Mouse (Mus musculus) ES-E14 (cell line): ENCODE measurements at regions not wholly inside any gene's neighbourhood (a gene's known extent, or its start where the extent isn't known, plus 50 kb on each side); places are given as distances from the start of the nearest gene placed in this dataset.

Experiments used
- DNase-seq: peaks from one replicate; pipeline ENCODE4 v3.0.0-alpha.2; 2013; ENCODE audit warnings: low read depth, low spot score
- H3K27ac ChIP-seq: 2 replicates; pipeline ENCODE4 v1.5.1; 2012; ENCODE audit warnings: low read depth, mild to moderate bottlenecking, low read length, moderate library complexity, mixed read lengths; ENCODE audit not compliant: poor library complexity, insufficient read depth, severe bottlenecking
- H3K36me3 ChIP-seq: 2 replicates; pipeline ENCODE4 v1.6.1; 2012; ENCODE audit warnings: mild to moderate bottlenecking, low read length, moderate library complexity, mixed read lengths; ENCODE audit not compliant: control insufficient read depth, poor library complexity, insufficient read depth, severe bottlenecking
- H3K4me1 ChIP-seq, 2 experiments: fragments of 150-350 bp in 1 of 2; sonication (generic) in 1 of 2; 2 replicates each; pipeline ENCODE4 v1.6.1; 2012; ENCODE audit warnings: low read length in 2 of 2, mild to moderate bottlenecking in 1 of 2, mixed read lengths in 1 of 2; ENCODE audit not compliant: control insufficient read depth in 2 of 2, insufficient read depth in 2 of 2, poor library complexity in 1 of 2
- H3K4me3 ChIP-seq, 2 experiments: fragments of 150-350 bp in 1 of 2; sonication (generic) in 1 of 2; 2 replicates each; pipeline ENCODE4 v1.5.1; 2012; ENCODE audit warnings: low read length in 2 of 2, low read depth in 1 of 2, mild to moderate bottlenecking in 1 of 2, mixed read lengths in 1 of 2; ENCODE audit not compliant: insufficient read depth in 1 of 2, poor library complexity in 1 of 2, severe bottlenecking in 1 of 2
- H3K9ac ChIP-seq: 2 replicates; pipeline ENCODE4 v1.6.1; 2012; ENCODE audit warnings: low read depth, mild to moderate bottlenecking, low read length, mixed read lengths; ENCODE audit not compliant: poor library complexity, insufficient read depth, severe bottlenecking
- H3K9me3 ChIP-seq: fragments of 150-350 bp; sonication (generic); 2 replicates; pipeline ENCODE4 v1.6.1; 2012; ENCODE audit warnings: low read depth, mild to moderate bottlenecking, low read length; ENCODE audit not compliant: control insufficient read depth, insufficient read depth
- CHD2 ChIP-seq: IDR thresholded peaks from 2 replicates; pipeline ENCODE4 v1.6.1; 2014; ENCODE audit warnings: mild to moderate bottlenecking, low read depth, low read length, inconsistent platforms
- HCFC1 ChIP-seq: IDR thresholded peaks from 2 replicates; pipeline ENCODE4 v1.6.1; 2012; ENCODE audit warnings: low read length, inconsistent platforms, borderline replicate concordance; ENCODE audit not compliant: insufficient read depth
- MAFK ChIP-seq: IDR thresholded peaks from 2 replicates; pipeline ENCODE4 v1.6.1; 2014; ENCODE audit warnings: mild to moderate bottlenecking, low read depth, low read length, inconsistent platforms; ENCODE audit not compliant: insufficient read depth
- ZC3H11A ChIP-seq: IDR thresholded peaks from 2 replicates; pipeline ENCODE4 v1.6.1; 2012; ENCODE audit warnings: low read depth, mild to moderate bottlenecking, inconsistent platforms, low read length, borderline replicate concordance
- ZNF384 ChIP-seq: IDR thresholded peaks from 2 replicates; pipeline ENCODE4 v1.6.1; 2012; ENCODE audit warnings: low read depth, low read length, inconsistent platforms
- in situ Hi-C, 2 experiments: fragments of 600-800 bp; cut with MboI; formaldehyde crosslinking; loops; one replicate each; pipeline ENCODE4 v1.15.1; 2025; ENCODE audit warnings: low sequenced_read_pairs in 2 of 2, inconsistent platforms in 1 of 2; ENCODE audit not compliant: unreplicated experiment in 2 of 2

GRCm38 (mm10) chr6:51287807-51288206 lies 144.7 kb upstream of the Nfe2l3 start:
- TF ChIP-seq CHD2 (no peak), HCFC1 (no peak)
- no peak for DNase-seq
- H3K4me3 ChIP-seq = no peak overlapping the region
- in situ Hi-C loops = no loop called here
- no peak overlapping the region for H3K27ac ChIP-seq
- H3K9me3 ChIP-seq = no peaks in the 10 kb centered on the region
- H3K4me1 ChIP-seq = no peaks in the 10 kb centered on the region
- H3K9ac ChIP-seq = no peak overlapping the region
- no peaks in the 10 kb centered on the region for H3K36me3 ChIP-seq

- Histone ChIP-seq H3K27ac (no peak overlapping the region), H3K4me1 (no peaks in the 10 kb centered on the region), H3K36me3 (no peaks in the 10 kb centered on the region), H3K9ac (no peak overlapping the region), H3K9me3 (no peaks in the 10 kb centered on the region), H3K4me3 (no peak overlapping the region)
- in situ Hi-C loops = no loop called here
- TF ChIP-seq ZNF384 (no peak), MAFK (no peak)
- DNase-seq = no peak
These were observed 144.0 kb upstream of the Nfe2l3 start for GRCm38 (mm10) chr6:51288306-51289066.

- Histone ChIP-seq H3K9me3 (no peaks in the 10 kb centered on the region), H3K4me3 (no peak overlapping the region), H3K27ac (no peak overlapping the region), H3K36me3 (no peaks in the 10 kb centered on the region), H3K9ac (no peak overlapping the region), H3K4me1 (no peaks in the 10 kb centered on the region)
- DNase-seq = no peak
- in situ Hi-C loops = no loop called here
- TF ChIP-seq CHD2 = no peak
- no peak for TF ChIP-seq MAFK
- TF ChIP-seq ZC3H11A = no peak
- TF ChIP-seq ZNF384 = no peak
- TF ChIP-seq HCFC1 = no peak
These were observed 143.3 kb upstream of the Nfe2l3 start for GRCm38 (mm10) chr6:51289067-51289725.

GRCm38 (mm10) chr6:51300694-51301417 lies 131.6 kb upstream of the Nfe2l3 start:
- no peaks in the 10 kb centered on the region for H3K36me3 ChIP-seq
- no peak overlapping the region for H3K9ac ChIP-seq
- no peak for DNase-seq
- no peak overlapping the region for H3K4me3 ChIP-seq
- in situ Hi-C loops = no loop called here
- H3K9me3 ChIP-seq = no peaks in the 10 kb centered on the region
- H3K27ac ChIP-seq = no peak overlapping the region
- no peak for TF ChIP-seq ZNF384
- no peak for TF ChIP-seq HCFC1
- no peak for TF ChIP-seq CHD2
- TF ChIP-seq ZC3H11A = no peak
- TF ChIP-seq MAFK = no peak
- no peaks in the 10 kb centered on the region for H3K4me1 ChIP-seq
